Mouse (Mus musculus): Measurements from ENCODE around the gene Rpl18a.

Rpl18a gene

GRCm38 (mm10) chr8:70880546-70880945 is 16.7 kb downstream of the Rpl18a start:
- no peak for DNase-seq (ENCODE audit: low read depth, low spot score)

GRCm38 (mm10) chr8:70880126-70880525 is 17.1 kb downstream of the Rpl18a start:
- DNase-seq (ENCODE audit: low read depth, low spot score), result no peak

GRCm38 (mm10) chr8:70879500-70879899 is 17.7 kb downstream of the Rpl18a start:
- DNase-seq (ENCODE audit: low read depth, low spot score), result no peak

GRCm38 (mm10) chr8:70878178-70878577 is 19.0 kb downstream of the Rpl18a start:
- no peak for DNase-seq (ENCODE audit: low read depth, low spot score)

GRCm38 (mm10) chr8:70876382-70876781 is 20.8 kb downstream of the Rpl18a start:
- no peak for DNase-seq (ENCODE audit: low read depth, low spot score)

GRCm38 (mm10) chr8:70874441-70874840 is 22.8 kb downstream of the Rpl18a start:
- no peak for DNase-seq (ENCODE audit: low read depth, low spot score)

GRCm38 (mm10) chr8:70873364-70873985 is 23.7 kb downstream of the Rpl18a start, which contains the start of gene Ccdc124:
Ccdc124 (minus strand) TSS chr8:70873935.
- peak; percentile 97 for DNase-seq (ENCODE audit: low read depth, low spot score)

- DNase-seq (ENCODE audit: low read depth, low spot score), result no peak
Measured at GRCm38 (mm10) chr8:70872643-70873363, 24.4 kb downstream of the Rpl18a start.

- DNase-seq (ENCODE audit: low read depth, low spot score), result no peak
Measured at GRCm38 (mm10) chr8:70871195-70871807, 25.9 kb downstream of the Rpl18a start.

- DNase-seq (ENCODE audit: low read depth, low spot score), result peak; percentile 90
Measured at GRCm38 (mm10) chr8:70869601-70870041, 27.6 kb downstream of the Rpl18a start.

GRCm38 (mm10) chr8:70869199-70869571 is 28.0 kb downstream of the Rpl18a start:
- no peak for DNase-seq (ENCODE audit: low read depth, low spot score)

- peak; percentile 95 for DNase-seq (ENCODE audit: low read depth, low spot score)
Measured at GRCm38 (mm10) chr8:70868559-70869198, 28.5 kb downstream of the Rpl18a start.

GRCm38 (mm10) chr8:70866566-70866965 is 30.6 kb downstream of the Rpl18a start:
- DNase-seq (ENCODE audit: low read depth, low spot score), result no peak

GRCm38 (mm10) chr8:70866001-70866520 is 31.2 kb downstream of the Rpl18a start:
- no peak for DNase-seq (ENCODE audit: low read depth, low spot score)

GRCm38 (mm10) chr8:70865350-70866000 is 31.7 kb downstream of the Rpl18a start:
- DNase-seq (ENCODE audit: low read depth, low spot score), result peak; percentile 100

GRCm38 (mm10) chr8:70864712-70865221 is 32.4 kb downstream of the Rpl18a start:
- peak; percentile 47 for DNase-seq (ENCODE audit: low read depth, low spot score)

GRCm38 (mm10) chr8:70863956-70864711 is 33.1 kb downstream of the Rpl18a start:
- DNase-seq (ENCODE audit: low read depth, low spot score), result peak; percentile 64

GRCm38 (mm10) chr8:70862824-70863641 is 34.2 kb downstream of the Rpl18a start, which contains the start of gene Kcnn1:
Kcnn1 (minus strand) TSS chr8:70863258.
- DNase-seq (ENCODE audit: low read depth, low spot score), result no peak

- DNase-seq (ENCODE audit: low read depth, low spot score), result peak; percentile 32
Measured at GRCm38 (mm10) chr8:70857516-70857915, 39.7 kb downstream of the Rpl18a start.
